Mouse (Mus musculus): ENCODE measurements at regions not wholly inside any gene's neighbourhood (a gene's known extent, or its start where the extent isn't known, plus 50 kb on each side); places are given as distances from the start of the nearest gene placed in this dataset.

GRCm38 (mm10) chr1:149028316-149028715 lies 932.8 kb downstream of the Pla2g4a start:
- no peaks in the 10 kb centered on the region for H3K4me1 ChIP-seq (ENCODE audit: control insufficient read depth, insufficient read depth, low read length)
- H3K27me3 ChIP-seq (ENCODE audit: control insufficient read depth, insufficient read depth, low read length) = no peaks in the 10 kb centered on the region
- H3K4me3 ChIP-seq (replicated peaks; ENCODE audit: low read depth, low read length) = no peak overlapping the region
- ATAC-seq (ENCODE audit: low FRiP score, low TSS enrichment) (no peak), DNase-seq (no peak)
- WGBS = 89% methylated on average over 3 of the region's 3 CpGs
- H3K9me3 ChIP-seq (ENCODE audit: control insufficient read depth, low read length) = no peaks in the 10 kb centered on the region
- no peak overlapping the region for H3K4me2 ChIP-seq (ENCODE audit: low read length)
- H3K27ac ChIP-seq (replicated peaks; ENCODE audit: low read depth, low read length) = no peak overlapping the region
- no peak overlapping the region for H3K9ac ChIP-seq (replicated peaks; ENCODE audit: low read length)
- no peaks in the 10 kb centered on the region for H3K36me3 ChIP-seq (ENCODE audit: control insufficient read depth, insufficient read depth, low read length)

- no peak for ATAC-seq (ENCODE audit: low FRiP score, low TSS enrichment)
- Histone ChIP-seq H3K4me1 (ENCODE audit: control insufficient read depth, insufficient read depth, low read length) (no peaks in the 10 kb centered on the region), H3K9ac (replicated peaks; ENCODE audit: low read length) (no peak overlapping the region), H3K4me2 (ENCODE audit: low read length) (no peak overlapping the region), H3K4me3 (replicated peaks; ENCODE audit: low read depth, low read length) (no peak overlapping the region), H3K36me3 (ENCODE audit: control insufficient read depth, insufficient read depth, low read length) (no peaks in the 10 kb centered on the region), H3K27ac (replicated peaks; ENCODE audit: low read depth, low read length) (no peak overlapping the region), H3K9me3 (ENCODE audit: control insufficient read depth, low read length) (no peaks in the 10 kb centered on the region), H3K27me3 (ENCODE audit: control insufficient read depth, insufficient read depth, low read length) (no peaks in the 10 kb centered on the region)
- DNase-seq = no peak
These were observed 939.4 kb downstream of the Pla2g4a start for GRCm38 (mm10) chr1:149021734-149022133.

GRCm38 (mm10) chr1:149021273-149021672 lies 939.8 kb downstream of the Pla2g4a start:
- H3K4me3 ChIP-seq (replicated peaks; ENCODE audit: low read depth, low read length) = no peak overlapping the region
- no peaks in the 10 kb centered on the region for H3K9me3 ChIP-seq (ENCODE audit: control insufficient read depth, low read length)
- DNase-seq (no peak), ATAC-seq (ENCODE audit: low FRiP score, low TSS enrichment) (no peak)
- no peak overlapping the region for H3K27ac ChIP-seq (replicated peaks; ENCODE audit: low read depth, low read length)
- no peaks in the 10 kb centered on the region for H3K4me1 ChIP-seq (ENCODE audit: control insufficient read depth, insufficient read depth, low read length)
- H3K36me3 ChIP-seq (ENCODE audit: control insufficient read depth, insufficient read depth, low read length) = no peaks in the 10 kb centered on the region
- no peaks in the 10 kb centered on the region for H3K27me3 ChIP-seq (ENCODE audit: control insufficient read depth, insufficient read depth, low read length)
- no peak overlapping the region for H3K4me2 ChIP-seq (ENCODE audit: low read length)
- WGBS = 92% methylated on average over 1 of the region's 1 CpGs
- H3K9ac ChIP-seq (replicated peaks; ENCODE audit: low read length) = no peak overlapping the region

GRCm38 (mm10) chr1:149014559-149014958 lies 946.5 kb downstream of the Pla2g4a start:
- no peak overlapping the region for H3K4me3 ChIP-seq (replicated peaks; ENCODE audit: low read depth, low read length)

GRCm38 (mm10) chr1:149010767-149011166 lies 950.3 kb downstream of the Pla2g4a start:
- no peaks in the 10 kb centered on the region for H3K9me3 ChIP-seq (ENCODE audit: control insufficient read depth, low read length)
- H3K4me1 ChIP-seq (ENCODE audit: control insufficient read depth, insufficient read depth, low read length) = no peaks in the 10 kb centered on the region
- H3K9ac ChIP-seq (replicated peaks; ENCODE audit: low read length) = no peak overlapping the region
- H3K4me3 ChIP-seq (replicated peaks; ENCODE audit: low read depth, low read length) = no peak overlapping the region
- H3K27me3 ChIP-seq (ENCODE audit: control insufficient read depth, insufficient read depth, low read length) = no peaks in the 10 kb centered on the region
- H3K4me2 ChIP-seq (ENCODE audit: low read length) = no peak overlapping the region
- no peak for DNase-seq
- ATAC-seq (ENCODE audit: low FRiP score, low TSS enrichment) = no peak
- H3K27ac ChIP-seq (replicated peaks; ENCODE audit: low read depth, low read length) = no peak overlapping the region
- no peaks in the 10 kb centered on the region for H3K36me3 ChIP-seq (ENCODE audit: control insufficient read depth, insufficient read depth, low read length)

More at GRCm38 (mm10) chr1:149014559-149014958, 946.5 kb downstream of the Pla2g4a start:
- Histone ChIP-seq H3K27me3 (ENCODE audit: control insufficient read depth, insufficient read depth, low read length) (no peaks in the 10 kb centered on the region), H3K36me3 (ENCODE audit: control insufficient read depth, insufficient read depth, low read length) (no peaks in the 10 kb centered on the region), H3K9ac (replicated peaks; ENCODE audit: low read length) (no peak overlapping the region), H3K27ac (replicated peaks; ENCODE audit: low read depth, low read length) (no peak overlapping the region), H3K4me1 (ENCODE audit: control insufficient read depth, insufficient read depth, low read length) (no peaks in the 10 kb centered on the region), H3K9me3 (ENCODE audit: control insufficient read depth, low read length) (no peaks in the 10 kb centered on the region), H3K4me2 (ENCODE audit: low read length) (no peak overlapping the region)
- WGBS = 86% methylated on average over 4 of the region's 4 CpGs
- ATAC-seq (ENCODE audit: low FRiP score, low TSS enrichment) (no peak), DNase-seq (no peak)

GRCm38 (mm10) chr1:149000092-149000491 lies 961.0 kb downstream of the Pla2g4a start:
- DNase-seq (no peak), ATAC-seq (ENCODE audit: low FRiP score, low TSS enrichment) (no peak)
- Histone ChIP-seq H3K4me2 (ENCODE audit: low read length) (no peak overlapping the region), H3K4me1 (ENCODE audit: control insufficient read depth, insufficient read depth, low read length) (no peaks in the 10 kb centered on the region), H3K9me3 (ENCODE audit: control insufficient read depth, low read length) (no peaks in the 10 kb centered on the region), H3K9ac (replicated peaks; ENCODE audit: low read length) (no peak overlapping the region), H3K27ac (replicated peaks; ENCODE audit: low read depth, low read length) (no peak overlapping the region), H3K4me3 (replicated peaks; ENCODE audit: low read depth, low read length) (no peak overlapping the region), H3K27me3 (ENCODE audit: control insufficient read depth, insufficient read depth, low read length) (no peaks in the 10 kb centered on the region), H3K36me3 (ENCODE audit: control insufficient read depth, insufficient read depth, low read length) (no peaks in the 10 kb centered on the region)
- WGBS = 75% methylated on average over 3 of the region's 3 CpGs

GRCm38 (mm10) chr1:148993586-148993985 lies 967.5 kb downstream of the Pla2g4a start:
- H3K9ac ChIP-seq (replicated peaks; ENCODE audit: low read length) = no peak overlapping the region
- no peaks in the 10 kb centered on the region for H3K9me3 ChIP-seq (ENCODE audit: control insufficient read depth, low read length)
- H3K4me3 ChIP-seq (replicated peaks; ENCODE audit: low read depth, low read length) = no peak overlapping the region
- DNase-seq (peak; percentile 82), ATAC-seq (ENCODE audit: low FRiP score, low TSS enrichment) (peak; percentile 70; the same call in 1 of the 2 replicates)
- no peaks in the 10 kb centered on the region for H3K36me3 ChIP-seq (ENCODE audit: control insufficient read depth, insufficient read depth, low read length)
- 50% methylated on average over 1 of the region's 1 CpGs for WGBS
- H3K27me3 ChIP-seq (ENCODE audit: control insufficient read depth, insufficient read depth, low read length) = no peaks in the 10 kb centered on the region
- H3K4me1 ChIP-seq (ENCODE audit: control insufficient read depth, insufficient read depth, low read length) = no peaks in the 10 kb centered on the region
- no peak overlapping the region for H3K27ac ChIP-seq (replicated peaks; ENCODE audit: low read depth, low read length)
- H3K4me2 ChIP-seq (ENCODE audit: low read length) = no peak overlapping the region

- DNase-seq (no peak), ATAC-seq (ENCODE audit: low FRiP score, low TSS enrichment) (no peak)
- WGBS = 89% methylated on average over 5 of the region's 5 CpGs
- H3K27me3 ChIP-seq (ENCODE audit: control insufficient read depth, insufficient read depth, low read length) = no peaks in the 10 kb centered on the region
- no peak overlapping the region for H3K4me2 ChIP-seq (ENCODE audit: low read length)
- no peak overlapping the region for H3K27ac ChIP-seq (replicated peaks; ENCODE audit: low read depth, low read length)
- no peaks in the 10 kb centered on the region for H3K9me3 ChIP-seq (ENCODE audit: control insufficient read depth, low read length)
- H3K9ac ChIP-seq (replicated peaks; ENCODE audit: low read length) = no peak overlapping the region
- H3K4me3 ChIP-seq (replicated peaks; ENCODE audit: low read depth, low read length) = no peak overlapping the region
- no peaks in the 10 kb centered on the region for H3K36me3 ChIP-seq (ENCODE audit: control insufficient read depth, insufficient read depth, low read length)
- H3K4me1 ChIP-seq (ENCODE audit: control insufficient read depth, insufficient read depth, low read length) = no peaks in the 10 kb centered on the region
These were observed 983.7 kb downstream of the Pla2g4a start for GRCm38 (mm10) chr1:148977377-148977776.

- DNase-seq (no peak), ATAC-seq (ENCODE audit: low FRiP score, low TSS enrichment) (no peak)
- Histone ChIP-seq H3K4me2 (ENCODE audit: low read length) (no peak overlapping the region), H3K27me3 (ENCODE audit: control insufficient read depth, insufficient read depth, low read length) (no peaks in the 10 kb centered on the region), H3K4me3 (replicated peaks; ENCODE audit: low read depth, low read length) (no peak overlapping the region), H3K36me3 (ENCODE audit: control insufficient read depth, insufficient read depth, low read length) (no peaks in the 10 kb centered on the region), H3K9me3 (ENCODE audit: control insufficient read depth, low read length) (no peaks in the 10 kb centered on the region), H3K4me1 (ENCODE audit: control insufficient read depth, insufficient read depth, low read length) (no peaks in the 10 kb centered on the region), H3K27ac (replicated peaks; ENCODE audit: low read depth, low read length) (no peak overlapping the region), H3K9ac (replicated peaks; ENCODE audit: low read length) (no peak overlapping the region)
These were observed 995.7 kb downstream of the Pla2g4a start for GRCm38 (mm10) chr1:148965358-148965757.

Measured in midbrain, embryonic 14.5 days (tissue).